Mouse (Mus musculus): ENCODE results near the gene Wdr34. TPM values are rescaled to one million over a fixed set of nuclear protein-coding genes. Genes with fewer than 3 reads are reported as not detected.

Wdr34 gene
- polyA plus RNA-seq (2012; ENCODE audit: low replicate concordance) = 3.6 and 5.1 TPM in 2 replicates

DNA sequence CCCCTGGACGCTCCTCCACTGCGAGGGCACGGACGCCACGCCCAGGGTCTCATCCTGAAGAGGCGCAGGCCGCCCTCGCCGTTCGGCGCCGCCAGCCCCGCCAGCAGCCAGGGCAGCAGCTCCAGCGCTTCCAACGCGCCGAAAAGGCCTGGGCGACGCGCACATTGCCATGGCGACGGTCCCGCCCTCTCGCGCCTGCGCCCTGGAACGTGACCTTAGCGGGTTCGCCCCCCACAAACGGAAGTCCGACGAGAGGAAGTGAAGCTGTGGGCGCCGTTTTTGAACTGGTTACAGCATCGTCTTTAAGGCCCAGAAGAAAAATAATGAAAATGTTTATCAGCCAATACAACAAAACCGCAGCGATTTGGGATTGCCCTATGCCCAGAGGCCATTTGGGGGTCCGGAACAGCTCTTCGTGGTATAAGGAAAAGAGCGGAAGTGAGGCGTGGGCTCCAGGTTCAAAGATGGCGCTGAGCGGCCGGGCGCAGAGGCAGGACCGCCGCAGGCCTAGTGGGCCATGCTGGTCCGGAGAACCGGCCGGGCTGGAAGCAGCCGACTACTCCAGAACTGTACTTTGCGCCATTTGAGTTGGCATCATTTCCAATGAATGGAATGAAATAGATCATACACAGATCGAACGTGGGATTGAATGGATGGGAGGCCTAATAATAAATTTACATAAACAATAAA lies at the start of gene Wdr34:
Gene Wdr34 (minus strand): TSS at position 183 of the 690 bp plus-strand sequence.

GRCm38 (mm10) chr2:30093471-30094207 lies 45.0 kb upstream of the Wdr34 start, which contains the start of gene Zdhhc12:
Zdhhc12 (minus strand) TSS chr2:30093648.

DNA sequence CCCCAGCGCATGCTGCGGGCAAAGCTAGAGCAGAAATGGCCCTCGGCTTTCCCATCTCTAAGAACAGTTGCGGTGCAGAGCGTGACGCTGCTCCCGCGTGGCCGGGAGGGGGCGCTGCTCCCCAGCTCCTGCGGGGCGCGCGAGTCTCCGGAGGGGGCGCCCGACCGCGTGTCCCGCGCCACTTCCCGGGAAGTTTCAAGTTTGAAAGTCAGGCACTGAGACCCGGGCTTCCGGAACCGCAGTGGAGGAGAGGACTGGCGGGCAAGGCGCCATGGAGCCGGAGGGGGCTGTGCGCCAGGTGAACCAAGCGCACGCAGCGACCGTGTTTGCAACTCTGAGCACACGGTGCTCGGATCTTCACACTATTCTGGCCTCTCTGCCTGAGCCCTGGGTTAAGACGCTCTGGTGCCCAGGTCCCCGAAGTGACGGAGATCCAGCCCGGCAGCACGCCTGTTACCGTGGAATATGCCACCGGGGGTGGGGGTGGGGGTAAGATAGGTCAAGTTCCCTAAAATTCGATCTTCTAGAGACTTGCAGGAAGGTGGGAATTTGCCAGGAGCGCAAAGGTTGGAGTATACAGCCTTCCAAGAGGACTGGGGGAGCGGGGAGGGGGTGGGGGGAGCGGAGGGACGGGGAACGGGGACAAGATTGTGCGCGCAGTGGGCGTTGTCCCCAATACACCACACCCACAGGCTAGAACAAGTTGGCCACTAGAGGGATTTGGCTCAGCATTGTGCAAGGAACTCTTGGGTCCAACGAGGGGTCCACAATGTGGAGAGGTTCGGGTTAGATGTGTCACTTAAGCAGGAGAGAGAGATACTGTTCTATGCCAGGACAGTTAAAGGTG lies 29.0 kb upstream of the Wdr34 start, which contains the start of gene Pkn3:
Gene Pkn3 (plus strand): TSS at position 183 of the 847 bp plus-strand sequence.

DNA sequence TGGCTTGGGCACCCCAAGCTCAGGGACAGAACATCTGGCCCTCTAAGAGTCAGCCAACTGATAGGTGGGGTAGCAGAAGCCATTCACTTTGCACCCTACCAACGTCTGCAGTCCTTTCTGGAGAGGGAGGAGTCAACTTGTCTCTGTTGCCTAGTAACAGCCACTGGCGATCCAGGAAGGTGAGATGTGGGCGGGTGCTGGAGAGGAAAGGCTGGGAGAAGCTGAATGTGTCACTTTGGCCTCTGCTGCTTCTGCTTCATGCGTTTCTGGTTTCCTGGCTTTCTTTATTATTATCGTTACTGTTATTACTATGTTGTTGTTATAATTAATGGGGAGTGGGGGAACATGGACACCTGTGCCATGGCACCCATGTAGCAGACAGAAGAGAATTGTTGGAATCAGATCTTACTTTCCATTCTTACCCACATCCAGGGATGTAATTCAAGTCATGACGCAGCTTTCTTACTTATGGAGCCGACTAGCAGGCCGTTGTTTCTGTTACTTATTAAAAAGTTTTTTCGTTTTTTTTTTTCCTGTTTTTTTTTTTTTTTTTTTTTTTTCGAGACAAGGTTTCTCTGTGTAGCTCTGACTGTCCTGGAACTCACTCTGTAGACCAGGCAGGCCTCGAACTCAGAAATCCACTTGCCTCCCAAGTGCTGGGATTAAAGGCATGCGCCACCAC lies 8.7 kb upstream of the Wdr34 start, which contains the start of gene Set:
Gene Set (plus strand): TSS at position 156 of the 682 bp plus-strand sequence.

Other genes starting within 250 kb of the Wdr34 start
- 15.8 and 19.3 TPM in 2 replicates for gene Slc27a4, start 246.2 kb downstream of the Wdr34 start, polyA plus RNA-seq (2012; ENCODE audit: low replicate concordance)
- gene Urm1, start 228.8 kb downstream of the Wdr34 start, polyA plus RNA-seq (2012; ENCODE audit: low replicate concordance) = 16.7 and 39.5 TPM in 2 replicates
- gene Cercam, start 179.7 kb downstream of the Wdr34 start, polyA plus RNA-seq (2012; ENCODE audit: low replicate concordance) = 3.0 and 15.6 TPM in 2 replicates
- gene Odf2, start 159.7 kb downstream of the Wdr34 start, polyA plus RNA-seq (2012; ENCODE audit: low replicate concordance) = 8.3 and 26.5 TPM in 2 replicates
- gene Gle1, start 113.5 kb downstream of the Wdr34 start, polyA plus RNA-seq (2012; ENCODE audit: low replicate concordance) = 27.0 and 55.6 TPM in 2 replicates
- gene Sptan1, start 83.3 kb downstream of the Wdr34 start, polyA plus RNA-seq (2012; ENCODE audit: low replicate concordance) = 85.0 and 89.7 TPM in 2 replicates
- 202 and 208 TPM in 2 replicates for gene Set, start 8.5 kb upstream of the Wdr34 start, polyA plus RNA-seq (2012; ENCODE audit: low replicate concordance)
- 4.4 and 6.9 TPM in 2 replicates for gene Pkn3, start 28.8 kb upstream of the Wdr34 start, polyA plus RNA-seq (2012; ENCODE audit: low replicate concordance)
- 32.1 and 47.9 TPM in 2 replicates for gene Zdhhc12, start 44.8 kb upstream of the Wdr34 start, polyA plus RNA-seq (2012; ENCODE audit: low replicate concordance)
- 29.0 and 54.9 TPM in 2 replicates for gene Zer1, start 75.7 kb upstream of the Wdr34 start, polyA plus RNA-seq (2012; ENCODE audit: low replicate concordance)
- 26.5 and 29.8 TPM in 2 replicates for gene Tbc1d13, start 84.9 kb upstream of the Wdr34 start, polyA plus RNA-seq (2012; ENCODE audit: low replicate concordance)
- gene Endog, start 122.6 kb upstream of the Wdr34 start, polyA plus RNA-seq (2012; ENCODE audit: low replicate concordance) = 15.4 and 27.4 TPM in 2 replicates
- 17.6 and 20.1 TPM in 2 replicates for gene Spout1, start 129.6 kb upstream of the Wdr34 start, polyA plus RNA-seq (2012; ENCODE audit: low replicate concordance)
- 2.4 and 10.4 TPM in 2 replicates for gene Kyat1, start 157.0 kb upstream of the Wdr34 start, polyA plus RNA-seq (2012; ENCODE audit: low replicate concordance)
- 6.5 and 13.1 TPM in 2 replicates for gene Lrrc8a, start 188.8 kb upstream of the Wdr34 start, polyA plus RNA-seq (2012; ENCODE audit: low replicate concordance)
- gene Gm28035, start 191.7 kb upstream of the Wdr34 start, polyA plus RNA-seq (2012; ENCODE audit: low replicate concordance) = 6.1 and 10.3 TPM in 2 replicates
- gene Phyhd1, start 217.3 kb upstream of the Wdr34 start, polyA plus RNA-seq (2012; ENCODE audit: low replicate concordance) = 7.0 and 13.3 TPM in 2 replicates
- gene Gm28038, start 232.2 kb upstream of the Wdr34 start, polyA plus RNA-seq (2012; ENCODE audit: low replicate concordance) = not detected in 2 replicates
- gene Dolk, start 237.5 kb upstream of the Wdr34 start, polyA plus RNA-seq (2012; ENCODE audit: low replicate concordance) = 5.6 and 6.9 TPM in 2 replicates
- gene Nup188, start 237.5 kb upstream of the Wdr34 start, polyA plus RNA-seq (2012; ENCODE audit: low replicate concordance) = 42.0 and 50.7 TPM in 2 replicates

Measured in hematopoietic multipotent progenitor cell, adult 10-12 weeks (in vitro differentiated cells).